Mouse (Mus musculus) CH12F3 (cell line): ENCODE results near the gene Hoxb5.

Experiments
- in situ Hi-C: fragments of 300-500 bp; cut with MboI; formaldehyde crosslinking; loops from 2 replicates; pipeline ENCODE4 v1.14.3; 2020; ENCODE audit warnings: low sequenced_read_pairs

Hoxb5 gene

GRCm38 (mm10) chr11:96348988-96349387 lies 45.9 kb downstream of the Hoxb5 start:
- in situ Hi-C loops, result no loop called here

- in situ Hi-C loops, result no loop called here
Measured at GRCm38 (mm10) chr11:96349491-96350340, 46.6 kb downstream of the Hoxb5 start.

GRCm38 (mm10) chr11:96350341-96350624 lies 47.1 kb downstream of the Hoxb5 start, which contains the start of gene Hoxb2:
Hoxb2 (plus strand) TSS chr11:96350525.
- in situ Hi-C loops, result no loop called here

- in situ Hi-C loops, result no loop called here
Measured at GRCm38 (mm10) chr11:96350791-96351190, 47.7 kb downstream of the Hoxb5 start.

- in situ Hi-C loops, result no loop called here
Measured at GRCm38 (mm10) chr11:96351312-96351711, 48.2 kb downstream of the Hoxb5 start.

- in situ Hi-C loops, result no loop called here
Measured at GRCm38 (mm10) chr11:96351831-96352230, 48.7 kb downstream of the Hoxb5 start.

GRCm38 (mm10) chr11:96352691-96353521 lies 49.8 kb downstream of the Hoxb5 start:
- in situ Hi-C loops, result no loop called here

- in situ Hi-C loops, result no loop called here
Measured at GRCm38 (mm10) chr11:96353522-96353841, 50.3 kb downstream of the Hoxb5 start.

- in situ Hi-C loops, result no loop called here
Measured at GRCm38 (mm10) chr11:96353939-96354338, 50.8 kb downstream of the Hoxb5 start.

- in situ Hi-C loops, result no loop called here
Measured at GRCm38 (mm10) chr11:96354376-96354775, 51.2 kb downstream of the Hoxb5 start.

GRCm38 (mm10) chr11:96354801-96355311 lies 51.7 kb downstream of the Hoxb5 start:
- in situ Hi-C loops, result no loop called here
